In the genomic region with DNA sequence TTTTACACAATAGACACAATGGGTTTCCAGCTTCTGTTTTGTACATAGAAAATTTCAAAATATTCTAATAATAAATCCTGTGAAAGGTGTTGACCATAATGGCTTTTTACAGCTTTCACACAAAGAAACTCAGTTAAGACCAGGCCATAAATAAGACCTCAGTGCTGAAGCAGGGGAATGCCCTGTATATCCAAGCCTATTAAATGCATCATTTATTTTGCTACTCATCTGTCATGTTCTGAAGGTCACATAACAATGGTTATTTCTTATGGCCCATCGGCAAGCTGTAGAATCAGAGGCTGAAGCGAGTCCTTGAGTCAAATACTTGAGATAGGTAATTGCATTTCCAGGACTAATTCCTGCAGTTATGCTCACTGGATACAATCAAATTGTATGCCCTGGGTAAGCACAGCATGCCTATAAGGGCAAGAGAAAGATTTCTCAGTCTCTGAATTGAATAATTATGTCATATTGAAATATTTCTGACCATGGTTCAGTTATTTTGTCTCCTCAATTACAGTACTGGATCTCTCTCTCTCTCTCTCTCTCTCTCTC, we compare ENCODE assay signal across 14 mouse cellular contexts.
"Had no signal": no experiment of that assay in that cellular context is flagged by ENCODE, and none has a peak within 500 bp of the region (broad histone marks: within the 10 kb centered on the region; RNA-seq: fewer than 3 reads in every experiment).

No protein-coding gene starts in this region.

- H3K27me3 ChIP-seq: liver, embryonic 13.5 days; midbrain, embryonic 12.5 days; midbrain, embryonic 15.5 days had no signal

- H3K27ac ChIP-seq: layer of hippocampus, adult 2 months; left cerebral cortex, adult 2 months; liver, embryonic 13.5 days; midbrain, embryonic 12.5 days; midbrain, embryonic 15.5 days had no signal

- H3K36me3 ChIP-seq: liver, embryonic 13.5 days; midbrain, embryonic 12.5 days; midbrain, embryonic 15.5 days had no signal

- H3K4me1 ChIP-seq: liver, embryonic 13.5 days; midbrain, embryonic 12.5 days; midbrain, embryonic 15.5 days had no signal

- H3K9ac ChIP-seq: liver, embryonic 13.5 days; midbrain, embryonic 12.5 days; midbrain, embryonic 15.5 days had no signal

- DNase-seq: kidney, adult 18-20 months; kidney, adult 9 months; kidney, postnatal 14 days; layer of hippocampus, postnatal 36 days; liver, embryonic 13.5 days; lung, adult 2 months; lung, postnatal 14 days; lung, postnatal 4 days; thymus, adult 18-20 months; thymus, postnatal 36 days had no signal

- H3K9me3 ChIP-seq: liver, embryonic 13.5 days; midbrain, embryonic 12.5 days; midbrain, embryonic 15.5 days had no signal

- ATAC-seq: midbrain, embryonic 15.5 days had no signal

- H3K4me2 ChIP-seq: liver, embryonic 13.5 days; midbrain, embryonic 12.5 days; midbrain, embryonic 15.5 days had no signal

- H3K4me3 ChIP-seq: layer of hippocampus, adult 2 months; left cerebral cortex, adult 2 months; liver, embryonic 13.5 days; midbrain, embryonic 12.5 days; midbrain, embryonic 15.5 days had no signal
